In genomic region chr5:33535145-33536010, GRCm38 (mm10) we compare ENCODE assay signal across 8 mouse cellular contexts.
DNase-seq lines count a peak whose midpoint lies in the region; ATAC-seq lines count a peak whose summit lies in the region.

No protein-coding gene starts in this region.

- intact Hi-C loops in heart, postnatal 10 days (cut with DNase I): no loop called here

- H3K9ac ChIP-seq in heart, embryonic 14.5 days (ENCODE audit: low read length): peak overlapping the region; percentile 34; the same call in 1 of the 2 replicates
- 0 out of 2 replicates have a peak overlapping the region, but pooled peaks have one; percentile 27 for H3K9ac ChIP-seq in hindbrain, embryonic 11.5 days (ENCODE audit: low read depth, low read length)
- H3K9ac ChIP-seq in midbrain, embryonic 15.5 days: no peak overlapping the region

- WGBS in heart, embryonic 14.5 days: 17% methylated on average over 21 of the region's 21 CpGs
- 5% methylated on average over 21 of the region's 21 CpGs for WGBS in hindbrain, embryonic 11.5 days
- WGBS in midbrain, embryonic 15.5 days: 11% methylated on average over 21 of the region's 21 CpGs

- H3K4me2 ChIP-seq in heart, embryonic 14.5 days (ENCODE audit: low read length): peak overlapping the region; percentile 51
- H3K4me2 ChIP-seq in hindbrain, embryonic 11.5 days (replicated peaks; ENCODE audit: low read depth, low read length): peak overlapping the region; percentile 22
- H3K4me2 ChIP-seq in midbrain, embryonic 15.5 days: peak overlapping the region; percentile 37

- peaks cover 50% of the 10 kb centered on the region for H3K27me3 ChIP-seq in heart, embryonic 14.5 days (ENCODE audit: control insufficient read depth, insufficient read depth, low read length)
- peaks cover 23% of the 10 kb centered on the region for H3K27me3 ChIP-seq in hindbrain, embryonic 11.5 days (ENCODE audit: control insufficient read depth, insufficient read depth, low read length)
- H3K27me3 ChIP-seq in midbrain, embryonic 15.5 days (replicated peaks): peaks cover 40% of the 10 kb centered on the region

- H3K4me1 ChIP-seq in heart, embryonic 14.5 days (ENCODE audit: control insufficient read depth in 2 of 2, insufficient read depth in 2 of 2, low read length in 2 of 2): peaks cover 11 to 12% of the 10 kb centered on the region in 2 experiments; a peak in 3 of 4 replicates
- peaks cover 13% of the 10 kb centered on the region for H3K4me1 ChIP-seq in hindbrain, embryonic 11.5 days (replicated peaks; ENCODE audit: control insufficient read depth, insufficient read depth, low read length)
- H3K4me1 ChIP-seq in midbrain, embryonic 15.5 days: peaks cover 22% of the 10 kb centered on the region

- H3K4me3 ChIP-seq in heart, embryonic 14.5 days (ENCODE audit: control insufficient read depth in 1 of 2, insufficient read depth in 1 of 2, low read depth in 1 of 2, low read length in 2 of 2): peak overlapping the region; percentile 5 to 16; a peak in 3 of 4 replicates
- 0 out of 2 replicates have a peak overlapping the region, but pooled peaks have one; percentile 4 for H3K4me3 ChIP-seq in hindbrain, embryonic 11.5 days (ENCODE audit: low read depth, low read length)
- no peak overlapping the region for H3K4me3 ChIP-seq in midbrain, embryonic 15.5 days

- no peaks in the 10 kb centered on the region for H3K9me3 ChIP-seq in heart, embryonic 14.5 days (ENCODE audit: control insufficient read depth, low read length)
- no peaks in the 10 kb centered on the region for H3K9me3 ChIP-seq in hindbrain, embryonic 11.5 days (ENCODE audit: control insufficient read depth, low read length)
- H3K9me3 ChIP-seq in midbrain, embryonic 15.5 days: no peaks in the 10 kb centered on the region

- H3K36me3 ChIP-seq in heart, embryonic 14.5 days (ENCODE audit: control insufficient read depth, insufficient read depth, low read length): no peaks in the 10 kb centered on the region
- no peaks in the 10 kb centered on the region for H3K36me3 ChIP-seq in hindbrain, embryonic 11.5 days (ENCODE audit: control insufficient read depth, insufficient read depth, low read length)
- no peaks in the 10 kb centered on the region for H3K36me3 ChIP-seq in midbrain, embryonic 15.5 days (replicated peaks)

- ATAC-seq in heart, embryonic 14.5 days (ENCODE audit: insufficient number of reproducible peaks, insufficient read depth, low FRiP score, low read depth): no peak
- no peak for ATAC-seq in hindbrain, embryonic 11.5 days (ENCODE audit: low FRiP score)
- ATAC-seq in midbrain, embryonic 15.5 days (replicated peaks): no peak
- ATAC-seq in frontal cortex, adult (ENCODE audit: low TSS enrichment): no peak

- DNase-seq in heart, postnatal 10 days: no peak
- peak; percentile 91 for DNase-seq in WW6 (ENCODE audit: low read depth, low spot score)
- peak; percentile 43 for DNase-seq in hindbrain, embryonic 11.5 days (ENCODE audit: low spot score)
- DNase-seq in cerebellum, adult 18-20 months: no peak
- DNase-seq in B cell, adult 2 months: no peak

- H3K27ac ChIP-seq in heart, embryonic 14.5 days (replicated peaks in 1 of 2; ENCODE audit: control insufficient read depth in 1 of 2, insufficient read depth in 1 of 2, low read depth in 2 of 2, low read length in 2 of 2): no peak overlapping the region
- no peak overlapping the region for H3K27ac ChIP-seq in hindbrain, embryonic 11.5 days (ENCODE audit: low read depth, low read length)
- no peak overlapping the region for H3K27ac ChIP-seq in midbrain, embryonic 15.5 days

Comparison
In these comparisons a context has a peak if more than half of its experiments do, and no peak if none do; other contexts are left out.
1. DNase-seq: peak in WW6 (single experiment) and hindbrain, embryonic 11.5 days (single experiment); none in heart, postnatal 10 days (0 of 2), cerebellum, adult 18-20 months (0 of 2) and B cell, adult 2 months (0 of 2).
2. Peak in every context shown above with its lines, with median percentiles within 50 percentile points of each other: H3K4me2 ChIP-seq.